Mouse (Mus musculus): Measurements from ENCODE around the gene Fbxl8.
"Not testable (repeated sequence)": the region's sequence is repeated elsewhere in the genome, so short reads cannot be mapped to it uniquely, and the experiment has no call there.

The Fbxl8 gene

GRCm38 (mm10) chr8:105285514-105285913, 21.1 kb downstream of the Fbxl8 start:
- no peak for DNase-seq

DNA sequence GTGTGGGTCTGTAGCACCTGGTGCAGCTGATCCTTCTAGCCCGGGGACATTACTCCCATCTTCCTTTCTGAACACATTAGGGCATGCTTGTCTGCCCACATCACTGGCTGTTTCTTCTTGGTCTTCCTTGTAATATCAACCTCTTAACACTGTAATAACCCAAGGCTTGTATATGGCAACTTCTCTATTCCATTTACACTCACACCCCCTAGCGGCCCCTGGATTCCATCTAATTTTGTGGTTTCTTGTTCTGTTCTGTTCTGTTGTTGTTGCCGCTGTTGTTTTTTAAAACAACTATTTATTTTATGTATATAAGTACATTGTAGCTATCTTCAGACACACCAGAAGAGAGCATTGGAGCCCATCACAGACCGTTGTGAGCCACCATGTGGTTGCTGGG, 22.5 kb downstream of the Fbxl8 start:
- DNase-seq, result no peak

GRCm38 (mm10) chr8:105288231-105288630, 23.8 kb downstream of the Fbxl8 start:
- DNase-seq, result no peak

DNA sequence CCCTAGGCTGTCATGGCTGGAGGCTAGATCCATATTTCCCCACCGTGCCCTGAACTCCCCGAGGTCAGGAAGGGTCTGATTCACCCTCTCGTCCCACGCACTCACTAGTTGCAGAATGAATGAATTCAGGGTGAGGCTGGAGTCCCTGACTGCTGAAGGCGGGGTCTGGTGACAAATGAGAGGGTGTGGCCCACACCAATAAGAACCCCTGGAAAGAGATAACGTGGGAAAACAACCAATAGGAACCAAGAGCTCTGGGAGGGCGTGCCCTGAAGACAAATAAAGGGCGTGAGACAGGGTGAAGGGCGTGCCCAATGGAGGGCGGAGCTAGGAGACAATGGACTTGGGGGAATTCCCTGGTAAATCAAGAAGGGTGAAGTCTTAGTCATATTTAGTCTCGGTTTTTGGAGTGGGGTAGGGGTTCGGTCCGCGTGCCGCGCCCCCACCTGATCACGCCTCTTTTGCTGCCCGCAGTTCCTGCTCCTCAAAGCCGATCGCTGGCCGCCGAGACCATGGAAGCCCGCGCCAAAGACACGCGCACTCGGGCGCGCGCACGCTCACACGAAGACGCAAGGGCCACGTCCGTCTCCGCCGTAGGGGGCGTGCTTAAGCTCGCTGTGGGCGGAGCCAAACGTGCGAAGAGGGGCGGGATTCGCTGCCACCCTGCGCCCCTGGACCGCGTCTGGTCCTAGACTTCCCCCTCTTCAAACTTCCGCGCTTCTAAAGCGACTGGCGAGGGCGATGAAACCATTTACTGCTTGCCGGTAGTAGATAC, 24.7 kb downstream of the Fbxl8 start:
- peak; percentile 98 for DNase-seq

DNA sequence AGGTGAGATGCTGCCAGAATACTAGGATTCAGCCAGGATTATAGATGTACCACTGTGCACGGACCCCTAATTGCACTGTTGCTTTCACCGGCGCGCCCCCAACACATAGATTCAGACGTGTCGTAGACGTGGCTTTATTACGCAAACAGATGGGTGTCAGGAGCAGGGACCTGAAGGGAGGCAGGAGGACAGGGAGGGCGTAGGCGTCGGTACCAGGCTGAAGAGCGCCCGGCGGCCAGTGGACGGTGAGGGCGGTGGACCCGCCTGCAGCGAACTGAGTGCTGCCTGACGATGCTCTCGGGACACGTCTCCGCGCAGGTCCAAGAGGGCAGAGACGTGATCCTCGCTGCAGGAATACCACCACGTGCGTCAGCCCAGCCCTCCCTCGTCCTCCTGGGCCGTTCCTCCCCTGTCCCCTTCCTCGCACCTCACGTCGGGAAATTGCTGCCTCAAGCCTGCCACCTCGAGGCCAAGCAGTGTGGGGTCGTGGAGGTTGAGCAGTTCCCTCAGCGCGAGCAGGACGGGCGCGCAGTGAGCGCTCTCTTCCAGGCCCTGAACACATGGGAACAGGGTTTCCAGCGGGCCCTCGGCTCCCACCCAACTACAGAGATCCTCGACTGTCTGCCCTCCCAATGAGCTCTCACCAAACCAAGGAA, 25.5 kb downstream of the Fbxl8 start, which contains the start of gene 4931428F04Rik:
TSS of gene 4931428F04Rik (minus strand) at position 60 of the 656 bp plus-strand sequence.
- peak; percentile 75 for DNase-seq

GRCm38 (mm10) chr8:105290554-105291314, 26.3 kb downstream of the Fbxl8 start:
- peak; percentile 90 for DNase-seq

- DNase-seq, result not testable (repeated sequence)
These were observed 26.9 kb downstream of the Fbxl8 start for GRCm38 (mm10) chr8:105291364-105291763.

DNA sequence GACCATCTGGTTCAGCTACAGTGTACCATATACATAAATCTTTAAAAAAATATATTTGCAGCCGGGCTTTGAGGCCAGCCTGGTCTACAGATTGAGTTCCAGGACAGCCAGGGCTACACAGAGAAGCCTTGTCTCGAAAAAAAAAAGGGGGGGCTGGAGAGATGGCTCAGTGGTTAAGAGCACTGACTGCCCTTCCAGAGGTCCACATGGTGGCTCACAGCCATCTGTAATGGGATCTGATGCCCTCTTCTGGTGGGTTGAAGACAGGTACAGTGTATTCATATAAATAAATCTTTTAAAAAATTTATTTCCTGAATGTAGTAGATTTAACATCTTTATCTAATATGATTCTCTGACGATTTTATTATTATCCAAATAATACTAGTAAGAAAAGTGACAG, 27.4 kb downstream of the Fbxl8 start:
- DNase-seq, result not testable (repeated sequence)

DNA sequence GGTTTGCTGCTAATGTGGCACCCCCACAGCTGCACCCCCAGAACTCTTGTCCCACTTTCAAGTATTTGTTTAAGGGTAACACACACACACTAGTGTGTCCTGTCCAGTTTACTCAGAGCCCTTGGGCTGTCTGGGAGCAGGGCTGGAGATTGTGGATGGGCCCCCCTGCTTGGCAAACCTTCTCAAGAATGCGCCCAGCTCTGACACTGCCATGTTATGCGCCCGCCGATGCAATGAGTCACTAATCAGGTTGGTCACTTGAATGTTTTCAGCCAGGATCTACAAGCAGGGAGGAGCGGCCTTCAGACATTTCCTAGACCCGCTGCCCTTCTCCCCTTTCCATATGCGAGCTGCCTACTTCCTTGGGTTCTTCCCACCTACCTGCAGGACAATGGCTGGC, 28.0 kb downstream of the Fbxl8 start:
- no peak for DNase-seq

- peak; percentile 79 for DNase-seq
These were observed 29.0 kb downstream of the Fbxl8 start for GRCm38 (mm10) chr8:105293405-105293804.

DNA sequence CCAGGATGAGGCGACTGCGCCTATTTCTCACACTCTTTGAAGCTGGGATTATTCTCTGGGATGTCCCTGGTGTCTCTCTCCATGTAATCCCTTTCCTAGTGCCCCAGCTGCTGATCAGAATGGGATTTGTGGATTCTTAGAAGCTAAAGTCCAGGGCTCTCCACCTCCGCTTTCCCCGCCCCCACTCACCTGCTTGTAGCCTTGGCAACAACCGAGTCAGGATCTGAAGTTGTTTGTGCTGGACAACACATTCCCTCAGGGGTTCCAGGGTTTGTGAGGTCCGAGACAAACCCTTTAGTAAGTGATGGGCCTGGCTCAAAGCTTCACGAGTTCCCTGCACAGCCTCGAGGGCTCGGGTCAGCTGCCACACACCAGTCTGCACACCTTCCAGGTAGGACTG, 30.3 kb downstream of the Fbxl8 start:
- DNase-seq, result no peak

DNA sequence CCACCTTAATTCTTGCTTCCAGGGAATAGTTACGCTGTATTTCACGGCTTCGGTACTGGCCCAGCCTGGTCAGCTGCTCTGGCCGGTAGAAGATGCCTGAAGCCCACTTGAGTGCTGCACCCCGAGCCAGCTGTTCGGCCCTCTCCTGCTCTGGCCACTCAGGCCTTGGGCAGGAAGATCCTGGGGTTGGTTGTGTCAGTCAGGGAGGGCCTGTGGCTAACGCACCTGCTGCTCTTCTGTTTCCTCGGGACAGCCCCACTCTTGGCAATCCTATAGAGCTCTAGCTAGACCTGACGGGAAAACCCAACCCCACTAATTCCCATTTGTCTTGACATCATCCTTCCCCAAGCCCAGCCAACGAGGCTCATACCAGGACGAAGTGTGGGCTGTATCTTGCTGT, 30.8 kb downstream of the Fbxl8 start:
- DNase-seq, result no peak

DNA sequence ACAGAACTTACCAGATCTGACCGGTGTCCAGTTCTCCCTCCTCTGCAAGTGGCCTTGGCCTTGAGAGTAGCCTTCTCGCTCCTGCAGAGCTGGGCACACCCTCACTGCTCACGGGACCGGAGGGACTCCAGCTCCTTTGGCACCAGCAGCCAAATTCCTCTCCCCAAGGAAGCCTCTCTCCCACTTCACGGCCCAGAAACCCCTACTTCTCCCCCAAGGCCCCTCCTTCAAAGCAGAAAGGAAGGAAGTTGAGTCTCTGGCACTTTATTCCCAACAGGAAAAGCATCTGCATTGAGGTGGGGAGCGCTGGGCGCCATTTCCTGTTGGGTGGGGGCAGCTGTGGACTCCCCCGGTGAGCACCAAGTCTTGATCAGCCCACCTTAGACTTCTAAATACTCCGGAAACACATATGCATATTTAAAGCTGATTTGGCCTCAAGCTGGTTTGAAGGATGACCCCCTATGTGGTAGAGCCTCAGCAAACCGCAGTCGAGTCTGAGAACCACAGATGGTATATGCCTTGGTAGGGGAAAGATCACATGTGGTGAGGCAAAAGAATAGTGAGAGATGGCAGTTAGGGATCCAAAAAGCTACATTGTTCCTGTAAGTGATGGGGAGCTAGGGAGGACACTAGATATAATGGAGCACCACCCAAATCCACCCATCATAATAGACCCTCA, 31.6 kb downstream of the Fbxl8 start, which contains the start of gene Exoc3l:
TSS of gene Exoc3l (minus strand) at position 207 of the 679 bp plus-strand sequence.
- no peak for DNase-seq

DNA sequence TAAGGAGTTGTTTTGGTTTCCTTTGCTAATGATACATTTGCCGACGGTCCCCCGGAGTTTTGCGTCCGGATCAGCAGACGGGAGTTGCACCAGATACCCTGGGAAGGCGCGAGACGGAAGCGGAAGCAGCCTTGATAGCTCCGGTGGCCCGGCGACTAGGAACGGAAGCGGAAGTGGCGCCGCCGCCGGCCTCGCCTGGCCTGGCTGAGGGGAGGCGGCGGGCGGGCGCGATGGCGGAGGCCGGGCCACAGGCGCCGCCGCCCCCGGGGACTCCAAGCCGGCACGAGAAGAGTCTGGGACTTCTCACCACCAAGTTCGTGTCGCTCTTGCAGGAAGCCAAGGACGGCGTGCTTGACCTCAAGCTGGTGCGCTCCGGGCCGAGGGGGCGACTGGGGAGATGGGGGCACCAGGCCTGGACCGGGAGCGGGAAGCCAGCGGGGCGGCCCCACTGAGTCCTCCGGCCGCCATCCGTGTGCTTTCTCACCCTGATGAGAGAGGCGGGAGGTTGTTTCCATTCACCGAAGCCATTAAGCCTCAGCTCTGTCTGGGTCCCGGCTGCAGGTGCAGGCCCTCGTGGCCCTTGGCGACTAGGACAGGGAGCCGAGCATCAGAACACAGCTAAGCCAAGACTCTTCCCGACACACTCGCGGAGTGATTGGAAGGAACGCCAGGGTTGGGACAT, 33.2 kb downstream of the Fbxl8 start, which contains the start of gene E2f4:
TSS of gene E2f4 (plus strand) at position 153 of the 682 bp plus-strand sequence.
- DNase-seq, result peak; percentile 88

DNA sequence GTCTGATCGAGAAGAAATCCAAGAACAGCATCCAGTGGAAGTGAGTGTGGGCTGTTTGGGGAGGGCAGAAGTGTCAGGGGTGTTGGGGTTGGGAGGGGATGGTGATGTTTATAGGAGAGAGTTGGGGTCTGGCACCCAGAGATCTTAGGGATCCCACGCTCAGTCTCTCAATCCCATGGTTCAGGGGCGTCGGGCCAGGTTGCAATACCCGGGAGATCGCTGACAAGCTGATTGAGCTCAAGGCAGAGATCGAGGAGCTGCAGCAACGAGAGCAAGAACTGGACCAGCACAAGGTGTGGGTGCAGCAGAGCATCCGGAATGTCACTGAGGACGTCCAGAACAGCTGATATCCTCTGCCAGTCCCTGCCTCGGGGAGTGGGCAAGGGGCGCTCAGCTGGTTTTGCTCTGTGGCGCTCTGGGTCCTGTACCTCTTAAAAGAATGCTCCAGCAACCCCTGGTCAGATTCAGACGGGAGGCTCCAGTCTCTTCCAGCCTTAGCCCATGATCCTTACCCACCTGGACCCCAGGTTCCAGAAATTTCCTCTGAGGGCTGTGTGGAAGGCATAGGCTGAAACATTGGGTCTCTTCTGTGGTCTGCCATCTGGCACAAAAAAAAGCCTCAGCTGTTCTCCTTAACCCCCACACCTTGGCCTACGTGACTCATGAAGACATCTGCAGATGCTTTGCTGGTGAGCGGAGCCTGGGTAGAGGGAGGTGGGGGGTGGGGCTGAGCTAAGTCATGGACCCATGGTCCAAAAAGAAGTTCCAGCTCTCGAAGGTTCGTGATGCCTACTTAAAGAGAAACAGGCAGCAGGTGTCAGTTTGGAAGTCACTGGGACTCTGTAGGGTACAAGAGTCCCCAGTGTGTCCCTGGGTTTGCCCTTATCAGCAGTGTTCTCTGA, 34.2 kb downstream of the Fbxl8 start:
- DNase-seq, result no peak

DNA sequence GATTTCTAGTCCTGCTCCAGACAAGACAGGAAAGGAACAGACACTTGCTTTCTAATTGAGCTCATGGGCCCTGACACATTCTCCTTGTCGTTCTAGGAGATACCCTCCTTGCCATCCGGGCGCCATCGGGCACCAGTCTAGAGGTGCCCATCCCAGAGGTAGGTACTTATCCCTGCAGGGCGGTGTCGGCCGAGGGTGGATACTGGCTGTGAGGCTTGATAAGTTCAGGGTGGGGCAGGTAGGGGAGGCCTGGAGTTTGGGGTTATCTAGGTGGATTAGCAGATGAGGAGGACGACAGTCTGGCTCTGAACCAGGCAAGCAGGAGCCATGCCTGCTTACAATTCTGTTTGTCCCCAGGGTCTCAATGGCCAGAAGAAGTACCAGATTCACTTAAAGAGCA, 35.5 kb downstream of the Fbxl8 start:
- no peak for DNase-seq

DNA sequence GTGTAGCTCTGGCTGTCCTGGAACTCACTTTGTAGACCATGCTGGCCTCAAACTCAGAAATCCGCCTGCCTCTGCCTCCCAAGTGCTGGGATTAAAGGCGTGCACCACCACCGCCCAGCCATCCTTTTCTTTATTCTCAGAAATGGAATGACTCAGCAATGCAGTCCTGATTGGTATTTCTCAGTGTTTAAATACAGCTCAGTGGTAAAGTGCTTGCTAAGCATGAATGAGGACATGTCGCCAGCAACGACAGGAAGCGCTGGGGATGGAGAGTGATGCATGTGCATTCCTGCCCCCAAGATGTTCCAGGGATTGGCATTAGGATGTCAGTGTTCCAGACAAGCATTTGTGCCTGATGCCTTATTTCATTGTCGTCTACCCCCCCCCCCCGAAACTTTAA, 38.9 kb downstream of the Fbxl8 start:
- DNase-seq, result no peak

- no peak for DNase-seq
These were observed 39.4 kb downstream of the Fbxl8 start for GRCm38 (mm10) chr8:105303874-105304273.

DNA sequence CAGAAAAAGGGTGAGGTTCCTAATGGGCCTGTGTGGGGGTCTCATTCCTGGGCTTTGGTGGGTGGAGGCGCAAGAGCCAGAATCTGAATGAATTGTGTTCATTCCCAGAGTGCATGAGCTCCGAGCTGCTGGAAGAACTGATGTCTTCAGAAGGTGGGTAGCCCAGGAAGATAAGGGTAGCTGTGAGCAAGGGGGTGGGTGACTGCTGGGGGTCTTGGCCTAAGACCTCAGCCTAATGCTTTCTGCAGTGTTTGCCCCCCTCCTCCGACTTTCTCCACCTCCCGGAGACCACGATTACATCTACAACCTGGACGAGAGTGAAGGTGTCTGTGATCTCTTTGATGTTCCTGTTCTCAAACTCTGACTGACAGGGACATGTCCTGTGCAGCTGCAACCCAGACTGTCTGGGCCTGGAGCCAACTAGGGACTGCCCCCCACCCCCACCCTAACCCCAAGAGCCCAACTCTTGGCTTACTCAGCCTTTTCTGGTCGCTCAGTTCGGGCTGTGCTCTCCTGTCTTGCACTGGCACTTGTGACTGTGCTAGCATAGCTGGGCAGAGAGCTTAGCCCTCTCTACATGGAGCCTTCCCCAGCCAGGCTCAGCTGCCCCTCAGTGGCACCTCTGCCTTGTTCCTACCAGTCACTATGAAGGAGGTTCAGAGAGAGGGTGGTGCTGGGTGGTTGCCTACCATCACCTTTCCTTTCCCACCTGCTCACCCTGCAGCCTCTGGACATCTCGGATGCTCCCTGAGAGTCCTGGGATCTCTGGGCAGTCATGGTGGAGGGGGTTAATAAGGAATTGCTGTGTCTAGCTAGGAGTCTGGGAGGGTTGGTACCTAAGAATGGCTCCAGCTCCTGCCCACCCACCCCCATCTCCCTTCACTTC, 40.1 kb downstream of the Fbxl8 start:
- no peak for DNase-seq

All from cerebellum, adult 8-10 months (tissue).